Mouse (Mus musculus) gastrocnemius, postnatal 14 days (tissue): ENCODE results near the gene Wdr18. TPM values are rescaled to one million over a fixed set of nuclear protein-coding genes. Genes with fewer than 3 reads are reported as not detected.

Experiments used
- DNase-seq: peaks from one replicate; pipeline ENCODE4 v3.0.0; 2021; ENCODE audit warnings: mixed read lengths
- intact Hi-C: fragments of 180-260 bp; cut with DNase I; formaldehyde crosslinking; loops from one replicate; pipeline ENCODE4 v1.15.1; 2025; ENCODE audit warnings: low total_unique reads
- total RNA-seq, 2 experiments: library from RNA; stranded (reverse); gene quantifications; 2 replicates each; pipeline ENCODE4 v1.2.3; 2021

The Wdr18 gene
- total RNA-seq, 2 experiments from 2014 or later, result 18.7 to 23.0 TPM

GRCm38 (mm10) chr10:79925785-79926490 lies 34.0 kb upstream of the Wdr18 start:
- no peak for DNase-seq

GRCm38 (mm10) chr10:79926491-79927323 lies 33.2 kb upstream of the Wdr18 start, which contains the start of gene Arid3a:
Arid3a (plus strand) TSS chr10:79927043.
- DNase-seq, result peak; percentile 86
- intact Hi-C loops, result no loop called here

More at GRCm38 (mm10) chr10:79925785-79926490, 34.0 kb upstream of the Wdr18 start:
- intact Hi-C loops, result loop anchor here (2.0 kb wide), 2 partner anchors 31 kb away; no protein-coding TSS in a partner anchor

GRCm38 (mm10) chr10:79927324-79928029 lies 32.5 kb upstream of the Wdr18 start:
- peak; percentile 39 for DNase-seq
- intact Hi-C loops, result no loop called here

- intact Hi-C loops, result no loop called here
- DNase-seq, result no peak
Observed at GRCm38 (mm10) chr10:79928030-79928694, 31.8 kb upstream of the Wdr18 start.

GRCm38 (mm10) chr10:79928907-79929701 lies 30.8 kb upstream of the Wdr18 start:
- intact Hi-C loops, result no loop called here
- DNase-seq, result no peak

- DNase-seq, result no peak
- intact Hi-C loops, result no loop called here
Observed at GRCm38 (mm10) chr10:79929967-79930825, 29.8 kb upstream of the Wdr18 start.

- DNase-seq, result no peak
- intact Hi-C loops, result no loop called here
Observed at GRCm38 (mm10) chr10:79930826-79931186, 29.1 kb upstream of the Wdr18 start.

GRCm38 (mm10) chr10:79931797-79932196 lies 28.2 kb upstream of the Wdr18 start:
- DNase-seq, result no peak
- intact Hi-C loops, result no loop called here

- peak; percentile 89 for DNase-seq
- intact Hi-C loops, result no loop called here
Observed at GRCm38 (mm10) chr10:79932736-79933135, 27.2 kb upstream of the Wdr18 start.

- no peak for DNase-seq
- intact Hi-C loops, result no loop called here
Observed at GRCm38 (mm10) chr10:79933145-79933679, 26.7 kb upstream of the Wdr18 start.

- no peak for DNase-seq
- intact Hi-C loops, result no loop called here
Observed at GRCm38 (mm10) chr10:79933861-79934260, 26.1 kb upstream of the Wdr18 start.

- intact Hi-C loops, result no loop called here
- peak; percentile 92 for DNase-seq
Observed at GRCm38 (mm10) chr10:79934272-79934721, 25.7 kb upstream of the Wdr18 start.

GRCm38 (mm10) chr10:79934794-79935569 lies 25.0 kb upstream of the Wdr18 start:
- intact Hi-C loops, result no loop called here
- DNase-seq, result no peak

GRCm38 (mm10) chr10:79936284-79936910 lies 23.6 kb upstream of the Wdr18 start:
- no peak for DNase-seq
- intact Hi-C loops, result no loop called here

GRCm38 (mm10) chr10:79936911-79937441 lies 23.0 kb upstream of the Wdr18 start:
- DNase-seq, result peak; percentile 74
- intact Hi-C loops, result no loop called here
